ENCODE assay signal across 8 mouse cellular contexts in genomic region chr2:129129987-129130545, GRCm38 (mm10). TPM values are rescaled to one million over a fixed set of nuclear protein-coding genes. Genes with fewer than 3 reads are reported as not detected.
DNase-seq lines count a peak whose midpoint lies in the region; ATAC-seq and TF ChIP-seq lines count a peak whose summit lies in the region.

No protein-coding gene starts in this region.

- peak; percentile 63 for ATAC-seq in neural tube, embryonic 11.5 days (ENCODE audit: insufficient read depth, low FRiP score, low TSS enrichment)
- peak; percentile 51 for ATAC-seq in forebrain, embryonic 13.5 days

- H3K4me1 ChIP-seq in neural tube, embryonic 11.5 days (ENCODE audit: control insufficient read depth, insufficient read depth, low read length) = peaks cover 5% of the 10 kb centered on the region; the same call in 1 of the 2 replicates
- peaks cover 20% of the 10 kb centered on the region for H3K4me1 ChIP-seq in forebrain, embryonic 13.5 days
- H3K4me1 ChIP-seq in midbrain, embryonic 10.5 days = peaks cover 21% of the 10 kb centered on the region
- H3K4me1 ChIP-seq in testis, adult 2 months (ENCODE audit: control insufficient read depth, insufficient read depth, low read length) = peaks cover 9% of the 10 kb centered on the region

- peak; percentile 24 for DNase-seq in neural tube, embryonic 11.5 days (ENCODE audit: low spot score)
- no peak for DNase-seq in neural tube, embryonic 10.5 days (ENCODE audit: extremely low spot score, low spot score)
- DNase-seq in adrenal gland, postnatal 25 days = peak; percentile 13
- peak; percentile 42 for DNase-seq in kidney, postnatal 10 days
- no peak for DNase-seq in midbrain, embryonic 10.5 days (ENCODE audit: low spot score)
- no peak for DNase-seq in right cerebral cortex, adult 2 months (ENCODE audit: low spot score in 2 of 2)

- H3K9me3 ChIP-seq in neural tube, embryonic 11.5 days (ENCODE audit: control insufficient read depth, low read length) = no peaks in the 10 kb centered on the region
- H3K9me3 ChIP-seq in forebrain, embryonic 13.5 days (replicated peaks) = peaks cover 12% of the 10 kb centered on the region
- peaks cover 21% of the 10 kb centered on the region; the same call in 1 of the 2 replicates for H3K9me3 ChIP-seq in midbrain, embryonic 10.5 days (replicated peaks)

- peak overlapping the region; percentile 62 for H3K4me2 ChIP-seq in neural tube, embryonic 11.5 days (ENCODE audit: low read depth)
- peak overlapping the region; percentile 83 for H3K4me2 ChIP-seq in forebrain, embryonic 13.5 days

- H3K27me3 ChIP-seq in neural tube, embryonic 11.5 days (ENCODE audit: control insufficient read depth, insufficient read depth, low read length) = no peaks in the 10 kb centered on the region
- H3K27me3 ChIP-seq in forebrain, embryonic 13.5 days = no peaks in the 10 kb centered on the region
- H3K27me3 ChIP-seq in midbrain, embryonic 10.5 days (ENCODE audit: low read depth, poor library complexity, severe bottlenecking) = no peaks in the 10 kb centered on the region
- no peaks in the 10 kb centered on the region for H3K27me3 ChIP-seq in testis, adult 2 months (ENCODE audit: control insufficient read depth, insufficient read depth, low read length)

- WGBS in neural tube, embryonic 11.5 days = 43% methylated on average over 18 of the region's 18 CpGs
- 30% methylated on average over 18 of the region's 18 CpGs for WGBS in forebrain, embryonic 13.5 days
- 40% methylated on average over 18 of the region's 18 CpGs for WGBS in midbrain, embryonic 10.5 days

- no peak for TF ChIP-seq CTCF in testis, adult 2 months (IDR thresholded peaks at IDR 0.05; ENCODE audit: control insufficient read depth, insufficient read depth, insufficient replicate concordance, low read depth, low read length)

- H3K27ac ChIP-seq in neural tube, embryonic 11.5 days (ENCODE audit: low read depth, low read length) = peak overlapping the region; percentile 47
- H3K27ac ChIP-seq in forebrain, embryonic 13.5 days = peak overlapping the region; percentile 85
- peak overlapping the region; percentile 88 for H3K27ac ChIP-seq in midbrain, embryonic 10.5 days (replicated peaks)
- H3K27ac ChIP-seq in testis, adult 2 months (ENCODE audit: control insufficient read depth, insufficient read depth, low read depth, low read length) = peak overlapping the region; percentile 61

- peaks cover 15% of the 10 kb centered on the region for H3K36me3 ChIP-seq in neural tube, embryonic 11.5 days (ENCODE audit: control insufficient read depth, insufficient read depth, low read length)
- H3K36me3 ChIP-seq in forebrain, embryonic 13.5 days (ENCODE audit: poor library complexity, severe bottlenecking) = peaks cover 56% of the 10 kb centered on the region
- H3K36me3 ChIP-seq in midbrain, embryonic 10.5 days = peaks cover 71% of the 10 kb centered on the region
- peaks cover 2% of the 10 kb centered on the region for H3K36me3 ChIP-seq in testis, adult 2 months (ENCODE audit: control insufficient read depth, insufficient read depth, low read length)

- H3K4me3 ChIP-seq in neural tube, embryonic 11.5 days (ENCODE audit: low read depth, low read length) = peak overlapping the region; percentile 59
- peak overlapping the region; percentile 70 for H3K4me3 ChIP-seq in forebrain, embryonic 13.5 days
- peak overlapping the region; percentile 73 for H3K4me3 ChIP-seq in midbrain, embryonic 10.5 days
- peak overlapping the region; percentile 86 for H3K4me3 ChIP-seq in testis, adult 2 months (ENCODE audit: control insufficient read depth, low read depth, low read length)

- H3K9ac ChIP-seq in neural tube, embryonic 11.5 days (ENCODE audit: low read length) = peak overlapping the region; percentile 52
- H3K9ac ChIP-seq in forebrain, embryonic 13.5 days = peak overlapping the region; percentile 75

- no peak for TF ChIP-seq POLR2A in testis, adult 2 months (IDR thresholded peaks at IDR 0.05; ENCODE audit: control insufficient read depth, low read depth, low read length)

RNA-seq across cellular contexts. Expression of gene Chchd5, which starts 0.6 kb away (rescaled TPM):
- polyA plus RNA-seq in neural tube, embryonic 11.5 days (2014; fragmentation: Nextera tagmentation; extraction: Ambion mirVana) = 23.1 and 26.4 TPM in 2 replicates
- total RNA-seq in adrenal gland, postnatal 25 days (2021) = 25.0 and 27.7 TPM in 2 replicates
- 26.9 and 27.2 TPM in 2 replicates for polyA plus RNA-seq in forebrain, embryonic 13.5 days (2015; fragmentation: Nextera tagmentation; extraction: Ambion mirVana)
- 28.7 and 31.6 TPM in 2 replicates for polyA plus RNA-seq in midbrain, embryonic 10.5 days (2016; fragmentation: Nextera tagmentation; extraction: Ambion mirVana)
- polyA plus RNA-seq in testis, adult 2 months (2012; rRNA removed) = 16.7 and 17.2 TPM in 2 replicates

RNA-seq across cellular contexts. Expression of gene Polr1b, which starts 29.3 kb away (rescaled TPM):
- 18.2 and 19.4 TPM in 2 replicates for polyA plus RNA-seq in neural tube, embryonic 11.5 days (2014; fragmentation: Nextera tagmentation; extraction: Ambion mirVana)
- 21.6 and 23.5 TPM in 2 replicates for total RNA-seq in adrenal gland, postnatal 25 days (2021)
- 20.4 and 20.6 TPM in 2 replicates for polyA plus RNA-seq in forebrain, embryonic 13.5 days (2015; fragmentation: Nextera tagmentation; extraction: Ambion mirVana)
- polyA plus RNA-seq in midbrain, embryonic 10.5 days (2016; fragmentation: Nextera tagmentation; extraction: Ambion mirVana) = 35.5 and 37.2 TPM in 2 replicates
- polyA plus RNA-seq in testis, adult 2 months (2012; rRNA removed) = 4.5 and 4.9 TPM in 2 replicates

Comparison
In these comparisons a context has a peak if more than half of its experiments do, and no peak if none do; other contexts are left out.
1. DNase-seq: peak in neural tube, embryonic 11.5 days (single experiment), adrenal gland, postnatal 25 days (single experiment) and kidney, postnatal 10 days (single experiment); none in neural tube, embryonic 10.5 days (single experiment), midbrain, embryonic 10.5 days (single experiment) and right cerebral cortex, adult 2 months (0 of 2).
2. Peak in every context shown above with its lines, with median percentiles within 50 percentile points of each other: H3K27ac ChIP-seq and H3K4me3 ChIP-seq.